Mouse (Mus musculus): Measurements from ENCODE around the gene Ehbp1.

GRCm38 (mm10) chr11:22125188-22125587 lies 216.9 kb downstream of the Ehbp1 start:
- TF ChIP-seq CTCF (IDR thresholded peaks at IDR 0.05; ENCODE audit: low read depth, low read length) (no peak), EP300 (IDR thresholded peaks at IDR 0.05; ENCODE audit: insufficient read depth, low read depth, low read length) (no peak), POLR2A (IDR thresholded peaks at IDR 0.05; ENCODE audit: insufficient read depth, low read length) (no peak)
